Mouse (Mus musculus) intestine, postnatal 0 days (tissue): Measurements from ENCODE around the gene Scaf11. TPM values are rescaled to one million over a fixed set of nuclear protein-coding genes. Genes with fewer than 3 reads are reported as not detected.
"Not testable (repeated sequence)": the region's sequence is repeated elsewhere in the genome, so short reads cannot be mapped to it uniquely, and the experiment has no call there.

Source experiments
- ATAC-seq: fragments of 200-750 bp; cut with Nextera tagmentation; 2 replicates; pipeline ENCODE4 v1.8.0; 2017; ENCODE audit warnings: mild to moderate bottlenecking, moderate TSS enrichment, moderate library complexity
- H3K27ac ChIP-seq: fragments of 300-500 bp; sonication (generic); 2 replicates; pipeline ENCODE4 v1.5.1; 2014; ENCODE audit warnings: mild to moderate bottlenecking, low read depth, low read length, moderate library complexity
- H3K27me3 ChIP-seq: fragments of 300-500 bp; sonication (generic); replicated peaks from 2 replicates; pipeline ENCODE4 v1.6.1; 2014; ENCODE audit warnings: low read length, mixed read lengths; ENCODE audit not compliant: control insufficient read depth, insufficient read depth
- H3K36me3 ChIP-seq: fragments of 300-500 bp; sonication (generic); 2 replicates; pipeline ENCODE4 v1.6.1; 2014; ENCODE audit warnings: mild to moderate bottlenecking, moderate library complexity; ENCODE audit not compliant: control insufficient read depth, insufficient read depth
- H3K4me1 ChIP-seq: fragments of 300-500 bp; sonication (generic); replicated peaks from 2 replicates; pipeline ENCODE4 v1.6.1; 2014; ENCODE audit warnings: antibody characterized with exemption, low read length, mixed read lengths; ENCODE audit not compliant: control insufficient read depth, insufficient read depth
- H3K4me2 ChIP-seq: fragments of 300-500 bp; sonication (generic); replicated peaks from 2 replicates; pipeline ENCODE4 v1.6.1; 2014; ENCODE audit warnings: low read depth, mild to moderate bottlenecking, moderate library complexity
- H3K4me3 ChIP-seq: fragments of 300-500 bp; sonication (generic); 2 replicates; pipeline ENCODE4 v1.5.1; 2014; ENCODE audit warnings: low read depth, low read length
- H3K9ac ChIP-seq: fragments of 300-500 bp; sonication (generic); 2 replicates; pipeline ENCODE4 v1.6.1; 2014; ENCODE audit warnings: mild to moderate bottlenecking, low read depth, low read length
- H3K9me3 ChIP-seq: fragments of 300-500 bp; sonication (generic); 2 replicates; pipeline ENCODE4 v1.6.1; 2016; ENCODE audit warnings: mixed run types; ENCODE audit not compliant: control insufficient read depth
- CTCF ChIP-seq: sonication (generic); IDR thresholded peaks from 2 replicates; pipeline ENCODE4 v1.5.1; 2016; ENCODE audit warnings: low read depth, mild to moderate bottlenecking, control low read depth, antibody characterized with exemption, moderate library complexity
- WGBS: fragments of 180-500 bp; shearing (Covaris S2); extraction: QIAGEN DNeasy Blood & Tissue Kit; methylation state at CpG from one replicate; pipeline ENCODE4 v1.1.7; 2014; 5-methylcytosine and 5-hydroxymethylcytosine counted together
- polyA plus RNA-seq: library from polyadenylated mRNA; unstranded; fragments of >200 nt; fragmentation: Nextera tagmentation; extraction: Ambion mirVana; gene quantifications from 2 replicates; pipeline ENCODE4 v1.2.1, GENCODE M21; 2015

Gene Scaf11
- polyA plus RNA-seq, result 47.8 and 57.4 TPM in 2 replicates

GRCm38 (mm10) chr15:96460730-96461540 lies at the start of gene Scaf11:
Scaf11 (minus strand) TSS chr15:96460843.
- Histone ChIP-seq H3K4me3 (peak within 1 kb of the TSS; percentile 93), H3K27ac (peak within 1 kb of the TSS; percentile 100), H3K9ac (peak within 1 kb of the TSS; percentile 98), H3K4me1 (peaks cover 3% of the 10 kb centered on the region; the same call in 1 of the 2 replicates), H3K4me2 (peak within 1 kb of the TSS; percentile 86), H3K36me3 (no peaks in the 10 kb centered on the region), H3K27me3 (no peaks in the 10 kb centered on the region), H3K9me3 (no peaks in the 10 kb centered on the region)
- peak; percentile 85 for TF ChIP-seq CTCF
- peak; percentile 94 for ATAC-seq
- WGBS, result under 1% methylated on average over 83 of the region's 96 CpGs

GRCm38 (mm10) chr15:96507097-96507840 lies 46.6 kb upstream of the Scaf11 start:
- no peak overlapping the region for H3K27ac ChIP-seq
- H3K4me3 ChIP-seq, result 0 out of 2 replicates have a peak overlapping the region, but pooled peaks have one; percentile 11
- peak overlapping the region; percentile 44 for H3K4me2 ChIP-seq
- peak; percentile 89 for TF ChIP-seq CTCF
- H3K36me3 ChIP-seq, result no peaks in the 10 kb centered on the region
- H3K9ac ChIP-seq, result no peak overlapping the region
- no peak for ATAC-seq
- H3K9me3 ChIP-seq, result no peaks in the 10 kb centered on the region
- H3K27me3 ChIP-seq, result no peaks in the 10 kb centered on the region
- no peaks in the 10 kb centered on the region for H3K4me1 ChIP-seq
- WGBS, result 31% methylated on average over 18 of the region's 18 CpGs

DNA sequence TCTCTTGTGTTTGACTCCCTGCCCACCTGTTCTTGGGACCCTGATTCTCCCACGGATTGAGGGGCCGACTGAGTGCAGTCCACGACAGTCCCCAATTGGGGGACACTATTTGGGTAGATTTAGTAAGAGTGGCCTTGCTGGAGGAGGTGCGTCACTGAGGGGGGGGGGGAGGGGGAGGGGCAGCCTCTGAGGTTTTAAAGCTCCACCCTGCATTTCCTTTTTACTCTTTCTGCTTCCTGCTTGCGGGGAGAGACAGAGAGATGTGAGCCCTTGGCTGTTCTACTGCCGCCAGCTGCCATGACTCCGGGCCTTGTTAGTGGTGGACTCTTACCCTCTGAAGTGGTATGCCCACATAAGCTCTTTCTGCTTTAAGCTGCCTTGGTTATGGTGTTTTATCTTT lies 37.0 kb upstream of the Scaf11 start:
- TF ChIP-seq CTCF, result no peak
- ATAC-seq, result no peak
- no peaks in the 10 kb centered on the region for H3K9me3 ChIP-seq
- no peak overlapping the region for H3K4me2 ChIP-seq
- H3K4me3 ChIP-seq, result no peak overlapping the region
- H3K9ac ChIP-seq, result no peak overlapping the region
- no peaks in the 10 kb centered on the region for H3K36me3 ChIP-seq
- H3K4me1 ChIP-seq, result no peaks in the 10 kb centered on the region
- no peaks in the 10 kb centered on the region for H3K27me3 ChIP-seq
- no peak overlapping the region for H3K27ac ChIP-seq
- WGBS, result 89% methylated on average over 7 of the region's 7 CpGs

GRCm38 (mm10) chr15:96494279-96494678 lies 33.6 kb upstream of the Scaf11 start:
- H3K4me2 ChIP-seq, result no peak overlapping the region
- no peaks in the 10 kb centered on the region for H3K4me1 ChIP-seq
- no peaks in the 10 kb centered on the region for H3K9me3 ChIP-seq
- H3K27me3 ChIP-seq, result no peaks in the 10 kb centered on the region
- H3K4me3 ChIP-seq, result no peak overlapping the region
- H3K36me3 ChIP-seq, result no peaks in the 10 kb centered on the region
- no peak overlapping the region; the same call in 1 of the 2 replicates for H3K27ac ChIP-seq
- TF ChIP-seq CTCF, result no peak
- H3K9ac ChIP-seq, result no peak overlapping the region
- WGBS, result 72% methylated on average over 6 of the region's 6 CpGs
- ATAC-seq, result 0 out of 2 replicates have a peak, but pooled peaks have one; percentile 25

DNA sequence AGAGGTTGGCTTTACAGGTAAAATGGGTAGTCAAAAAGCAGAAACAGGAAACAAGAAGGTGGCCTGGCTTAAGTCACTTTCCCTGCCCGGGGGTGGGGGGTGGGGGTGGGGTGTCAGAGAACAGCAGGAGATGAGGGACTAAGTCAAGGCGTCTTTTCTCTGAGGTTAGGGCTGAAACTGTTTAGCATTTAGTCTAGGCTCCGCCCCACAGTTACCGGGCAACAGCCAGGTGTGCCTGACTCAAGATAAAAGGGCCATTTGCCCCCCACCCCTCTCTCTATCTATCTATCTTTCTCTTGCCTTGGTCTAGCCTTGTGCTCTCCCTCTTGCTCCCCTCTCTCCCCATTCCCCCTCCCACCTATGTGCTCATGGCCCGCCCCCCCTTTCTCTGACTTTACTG lies 32.9 kb upstream of the Scaf11 start:
- TF ChIP-seq CTCF, result no peak

GRCm38 (mm10) chr15:96492919-96493318 lies 32.3 kb upstream of the Scaf11 start:
- not testable (repeated sequence) for H3K9ac ChIP-seq, H3K27me3 ChIP-seq, H3K4me1 ChIP-seq, H3K9me3 ChIP-seq, H3K27ac ChIP-seq, H3K4me3 ChIP-seq, H3K36me3 ChIP-seq, H3K4me2 ChIP-seq, ATAC-seq
- 92% methylated on average over 4 of the region's 4 CpGs for WGBS

More for the DNA sequence above, 32.9 kb upstream of the Scaf11 start:
- H3K27ac ChIP-seq, result no peak overlapping the region
- no peak overlapping the region for H3K4me2 ChIP-seq
- no peaks in the 10 kb centered on the region for H3K27me3 ChIP-seq
- WGBS, result 61% methylated on average over 5 of the region's 5 CpGs
- no peaks in the 10 kb centered on the region for H3K36me3 ChIP-seq
- H3K9me3 ChIP-seq, result no peaks in the 10 kb centered on the region
- no peaks in the 10 kb centered on the region for H3K4me1 ChIP-seq
- no peak for ATAC-seq
- H3K9ac ChIP-seq, result no peak overlapping the region
- H3K4me3 ChIP-seq, result no peak overlapping the region
